Mouse (Mus musculus) heart, embryonic 14.5 days (tissue): ENCODE data around the gene Psmd4. TPM values are rescaled to one million over a fixed set of nuclear protein-coding genes. Genes with fewer than 3 reads are reported as not detected.

ENCODE experiments used
- ATAC-seq: fragments of 200-750 bp; cut with Nextera tagmentation; 2 replicates; pipeline ENCODE4 v1.8.0; 2017; ENCODE audit warnings: low read depth, moderate TSS enrichment; ENCODE audit not compliant: insufficient number of reproducible peaks, insufficient read depth, low FRiP score
- H3K27ac ChIP-seq, 2 experiments: fragments of 200-500 bp in 1 of 2; fragments of 300-500 bp in 1 of 2; sonication (generic) in 1 of 2; replicated peaks in 1 of 2; 2 replicates each; pipeline ENCODE4 v1.5.1; 2012 to 2014; ENCODE audit warnings: low read depth in 2 of 2, low read length in 2 of 2, control low read depth in 1 of 2, mild to moderate bottlenecking in 1 of 2, mixed read lengths in 1 of 2; ENCODE audit not compliant: control insufficient read depth in 1 of 2, insufficient read depth in 1 of 2
- H3K27me3 ChIP-seq: fragments of 300-500 bp; sonication (generic); 2 replicates; pipeline ENCODE4 v1.6.1; 2014; ENCODE audit warnings: mild to moderate bottlenecking, low read length, control low read depth; ENCODE audit not compliant: control insufficient read depth, insufficient read depth
- H3K36me3 ChIP-seq: fragments of 300-500 bp; sonication (generic); 2 replicates; pipeline ENCODE4 v1.6.1; 2014; ENCODE audit warnings: mild to moderate bottlenecking, control low read depth, low read length, mixed read lengths; ENCODE audit not compliant: control insufficient read depth, insufficient read depth
- H3K4me1 ChIP-seq, 2 experiments: fragments of 200-500 bp in 1 of 2; fragments of 300-500 bp in 1 of 2; sonication (generic) in 1 of 2; 2 replicates each; pipeline ENCODE4 v1.6.1; 2012 to 2014; ENCODE audit warnings: low read length in 2 of 2, control low read depth in 1 of 2, mixed read lengths in 1 of 2; ENCODE audit not compliant: control insufficient read depth in 2 of 2, insufficient read depth in 2 of 2
- H3K4me2 ChIP-seq: fragments of 300-500 bp; sonication (generic); 2 replicates; pipeline ENCODE4 v1.6.1; 2014; ENCODE audit warnings: mild to moderate bottlenecking, low read length
- H3K4me3 ChIP-seq, 2 experiments: fragments of 200-500 bp in 1 of 2; fragments of 300-500 bp in 1 of 2; sonication (generic) in 1 of 2; 2 replicates each; pipeline ENCODE4 v1.5.1; 2012 to 2014; ENCODE audit warnings: low read length in 2 of 2, mild to moderate bottlenecking in 2 of 2, control low read depth in 1 of 2, low read depth in 1 of 2, moderate library complexity in 1 of 2; ENCODE audit not compliant: control insufficient read depth in 1 of 2, insufficient read depth in 1 of 2
- H3K9ac ChIP-seq: fragments of 300-500 bp; sonication (generic); 2 replicates; pipeline ENCODE4 v1.6.1; 2014; ENCODE audit warnings: mild to moderate bottlenecking, low read length
- H3K9me3 ChIP-seq: fragments of 300-500 bp; sonication (generic); 2 replicates; pipeline ENCODE4 v1.6.1; 2016; ENCODE audit warnings: low read length, control low read depth; ENCODE audit not compliant: control insufficient read depth
- WGBS: fragments of 180-500 bp; shearing (Covaris S2); extraction: QIAGEN DNeasy Blood & Tissue Kit; methylation state at CpG from one replicate; pipeline ENCODE4 v1.1.7; 2014; 5-methylcytosine and 5-hydroxymethylcytosine counted together
- polyA plus RNA-seq: library from polyadenylated mRNA; unstranded; fragments of >200 nt; fragmentation: Nextera tagmentation; extraction: Ambion mirVana; gene quantifications from 2 replicates; pipeline ENCODE4 v1.2.1, GENCODE M21; 2014

Psmd4 gene
- polyA plus RNA-seq, 1 experiment from 2014 or later: 188 TPM

DNA sequence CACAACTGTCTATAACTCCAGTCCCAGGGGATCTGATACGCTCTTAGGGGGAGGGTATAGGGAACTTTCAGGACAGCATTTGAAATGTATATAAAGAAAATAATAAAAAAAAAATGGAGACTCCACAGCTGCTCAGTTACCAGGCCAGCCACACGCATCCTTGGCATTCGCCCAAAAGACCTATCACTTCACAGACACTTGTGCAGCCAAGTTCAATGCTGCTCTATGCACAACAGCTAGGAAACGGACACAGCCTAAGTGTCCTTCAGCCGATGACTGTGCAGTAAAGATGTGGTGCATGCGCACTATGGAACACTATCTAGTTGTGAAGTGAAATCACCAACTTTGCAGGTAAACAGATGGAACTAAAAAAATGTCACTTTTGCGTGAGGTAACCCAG, 13.9 kb upstream of the Psmd4 start:
- Histone ChIP-seq H3K36me3 (peaks cover 41% of the 10 kb centered on the region), H3K9ac (no peak overlapping the region; the same call in 1 of the 2 replicates), H3K27ac (peak overlapping the region; percentile 44 to 87; a peak in 3 of 4 replicates), H3K4me1 (peaks cover 16 to 33% of the 10 kb centered on the region in 2 experiments), H3K27me3 (no peaks in the 10 kb centered on the region), H3K4me2 (no peak overlapping the region), H3K9me3 (no peaks in the 10 kb centered on the region), H3K4me3 (no peak overlapping the region)
- no peak for ATAC-seq
- 56% methylated on average over 7 of the region's 7 CpGs for WGBS

DNA sequence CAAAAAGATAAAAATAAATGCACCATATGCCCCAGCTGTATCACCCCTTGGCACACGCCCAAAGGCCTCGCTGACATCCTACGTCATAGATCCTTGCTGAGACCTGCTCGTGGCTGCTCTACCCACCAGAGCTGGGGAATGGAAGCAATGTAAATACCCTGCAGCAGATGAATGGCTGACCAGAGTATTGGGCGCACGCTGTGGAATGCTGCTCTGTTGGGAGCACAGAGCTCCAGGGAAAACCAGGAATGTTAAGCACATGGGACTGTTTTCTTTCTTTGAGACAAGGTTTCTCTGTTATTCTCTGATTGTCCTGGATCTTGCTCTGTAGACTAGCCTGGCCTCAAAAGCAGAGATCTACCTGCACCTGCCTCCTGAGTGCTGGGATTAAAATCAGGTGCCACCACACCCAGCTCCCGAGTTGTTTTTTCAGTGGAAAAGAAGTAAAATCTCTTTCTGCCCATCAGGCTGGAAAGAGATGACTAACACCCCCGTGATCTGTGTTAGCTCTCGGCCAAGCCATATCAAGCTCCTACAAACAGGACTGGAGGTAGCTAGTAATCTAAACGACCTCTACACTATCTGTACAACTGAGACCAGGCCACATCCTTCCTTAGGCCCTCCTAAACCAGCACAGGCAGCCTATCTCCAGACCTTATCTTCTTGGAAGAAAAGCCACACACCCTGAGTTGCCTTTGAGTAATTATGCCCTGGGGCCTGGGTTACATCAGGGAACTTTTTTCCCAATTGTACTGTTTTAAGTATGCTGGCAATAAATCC, 12.3 kb upstream of the Psmd4 start:
- H3K27ac ChIP-seq: peak overlapping the region; percentile 74 to 87
- H3K36me3 ChIP-seq: peaks cover 25% of the 10 kb centered on the region
- H3K27me3 ChIP-seq: no peaks in the 10 kb centered on the region
- WGBS: 3% methylated on average over 10 of the region's 10 CpGs
- no peaks in the 10 kb centered on the region for H3K9me3 ChIP-seq
- no peak overlapping the region for H3K4me3 ChIP-seq
- peak overlapping the region; percentile 27; the same call in 1 of the 2 replicates for H3K9ac ChIP-seq
- peak; percentile 68 for ATAC-seq
- peak overlapping the region; percentile 39 for H3K4me2 ChIP-seq
- H3K4me1 ChIP-seq: peaks cover 16 to 33% of the 10 kb centered on the region in 2 experiments

DNA sequence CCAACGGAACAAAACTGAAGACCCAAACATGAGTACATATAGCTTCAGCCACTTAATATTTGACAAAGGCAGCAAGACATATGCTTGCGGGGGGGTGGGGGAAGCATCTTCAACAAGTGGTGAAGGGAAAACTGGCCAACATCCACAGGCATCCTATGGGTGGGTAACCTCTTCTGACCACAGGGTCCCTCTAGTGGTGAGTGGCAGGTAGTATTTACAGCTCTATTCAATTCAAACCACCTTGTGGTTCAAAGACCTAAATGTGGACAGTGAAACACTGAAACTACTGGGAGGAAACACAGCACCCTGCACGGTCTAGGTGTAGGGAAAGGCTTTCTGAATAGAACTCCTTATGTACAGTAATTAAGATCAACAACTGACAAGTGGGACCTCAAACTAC, 11.3 kb upstream of the Psmd4 start:
- H3K36me3 ChIP-seq: peaks cover 16% of the 10 kb centered on the region
- H3K4me1 ChIP-seq: peaks cover 16 to 33% of the 10 kb centered on the region in 2 experiments
- H3K9ac ChIP-seq: no peak overlapping the region
- WGBS: 34% methylated on average over 3 of the region's 3 CpGs
- no peak overlapping the region for H3K4me3 ChIP-seq
- 0 out of 4 replicates have a peak overlapping the region, but pooled peaks of 1 of the 2 experiments have one; percentile 44 for H3K27ac ChIP-seq
- no peak overlapping the region for H3K4me2 ChIP-seq
- no peaks in the 10 kb centered on the region for H3K27me3 ChIP-seq
- H3K9me3 ChIP-seq: no peaks in the 10 kb centered on the region
- no peak for ATAC-seq

DNA sequence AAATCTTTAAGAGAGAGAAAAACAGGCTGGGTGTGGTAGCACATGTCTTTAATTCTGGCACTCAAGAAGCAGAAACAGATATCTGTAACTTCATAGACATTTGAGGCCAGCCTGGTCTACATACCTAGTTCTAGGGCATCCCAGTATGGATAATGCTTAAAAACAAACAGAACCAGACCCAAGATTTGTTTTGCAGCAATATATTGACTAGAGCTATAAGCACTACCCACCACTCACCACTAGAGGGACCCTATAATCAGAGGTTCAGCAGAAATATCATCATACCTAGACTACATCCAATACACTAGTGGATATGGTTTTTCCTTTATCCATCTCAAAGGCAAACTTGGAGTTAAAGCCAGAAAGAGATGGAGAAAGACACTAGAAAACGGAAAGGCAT, 10.5 kb upstream of the Psmd4 start:
- Histone ChIP-seq H3K4me1 (peaks cover 16 to 33% of the 10 kb centered on the region in 2 experiments), H3K4me2 (no peak overlapping the region), H3K27ac (no peak overlapping the region), H3K9ac (no peak overlapping the region), H3K36me3 (peaks cover 8% of the 10 kb centered on the region), H3K27me3 (no peaks in the 10 kb centered on the region), H3K9me3 (no peaks in the 10 kb centered on the region), H3K4me3 (no peak overlapping the region)
- WGBS: 29% methylated on average over 1 of the region's 1 CpGs
- ATAC-seq: no peak

DNA sequence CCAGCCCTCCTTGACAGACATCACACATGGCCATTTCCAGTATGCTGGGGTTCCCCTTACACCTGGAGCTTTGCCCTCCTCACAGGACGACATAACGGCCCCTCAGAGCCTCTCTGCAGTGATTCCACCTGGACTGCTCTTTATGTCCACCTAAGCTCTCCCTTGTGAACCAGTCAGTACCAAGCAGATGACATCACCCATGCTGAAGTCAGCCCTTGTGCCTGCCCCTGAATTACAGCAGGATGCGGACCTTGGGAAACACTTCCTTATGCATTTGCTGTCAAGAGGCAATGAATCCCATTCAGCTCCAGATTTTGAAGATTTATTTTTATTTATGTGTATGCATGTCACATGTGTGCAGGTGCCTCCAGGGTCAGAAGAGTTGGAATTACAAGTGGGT, 5.5 kb upstream of the Psmd4 start:
- no peaks in the 10 kb centered on the region for H3K9me3 ChIP-seq
- no peak overlapping the region for H3K9ac ChIP-seq
- H3K4me3 ChIP-seq: no peak overlapping the region
- WGBS: 58% methylated on average over 3 of the region's 3 CpGs
- H3K27ac ChIP-seq: no peak overlapping the region
- H3K4me1 ChIP-seq: peaks cover 0 to 3% of the 10 kb centered on the region in 2 experiments; a peak in 1 of 4 replicates
- no peaks in the 10 kb centered on the region for H3K36me3 ChIP-seq
- ATAC-seq: no peak
- no peak overlapping the region for H3K4me2 ChIP-seq
- H3K27me3 ChIP-seq: no peaks in the 10 kb centered on the region

DNA sequence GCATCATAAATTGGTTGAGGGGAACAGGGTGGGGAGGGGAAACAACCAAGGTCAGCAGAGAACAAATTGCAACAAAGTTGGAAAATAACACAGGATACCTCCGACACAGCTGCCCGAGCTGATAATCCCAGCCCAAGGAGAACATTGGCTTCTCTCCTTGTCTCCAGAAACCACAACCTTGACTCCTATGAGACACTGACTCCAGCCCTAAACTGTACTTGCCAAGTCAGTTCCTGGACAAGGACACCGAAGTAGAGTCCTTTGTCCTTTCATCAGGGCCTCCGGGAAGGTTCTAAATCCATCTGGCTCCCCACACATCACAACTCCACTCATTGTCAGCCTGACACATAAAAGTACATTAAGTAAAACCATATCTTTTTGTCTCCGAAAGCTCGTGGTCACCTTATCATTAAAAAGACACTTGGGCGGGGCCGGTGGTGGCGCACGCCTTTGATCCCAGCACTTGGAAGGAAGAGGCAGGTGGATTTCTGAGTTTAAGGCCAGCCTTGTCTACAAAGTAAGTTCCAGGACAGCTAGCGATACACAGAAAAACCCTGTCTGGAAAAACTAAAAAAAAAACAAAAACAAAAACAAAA, 4.1 kb upstream of the Psmd4 start:
- 72% methylated on average over 11 of the region's 11 CpGs for WGBS
- H3K4me2 ChIP-seq: no peak overlapping the region
- no peaks in the 10 kb centered on the region for H3K36me3 ChIP-seq
- no peak overlapping the region for H3K27ac ChIP-seq
- H3K4me1 ChIP-seq: peaks cover 0 to 8% of the 10 kb centered on the region in 2 experiments; a peak in 2 of 4 replicates
- H3K9ac ChIP-seq: no peak overlapping the region
- H3K9me3 ChIP-seq: no peaks in the 10 kb centered on the region
- H3K4me3 ChIP-seq: no peak overlapping the region
- no peaks in the 10 kb centered on the region for H3K27me3 ChIP-seq
- ATAC-seq: no peak

DNA sequence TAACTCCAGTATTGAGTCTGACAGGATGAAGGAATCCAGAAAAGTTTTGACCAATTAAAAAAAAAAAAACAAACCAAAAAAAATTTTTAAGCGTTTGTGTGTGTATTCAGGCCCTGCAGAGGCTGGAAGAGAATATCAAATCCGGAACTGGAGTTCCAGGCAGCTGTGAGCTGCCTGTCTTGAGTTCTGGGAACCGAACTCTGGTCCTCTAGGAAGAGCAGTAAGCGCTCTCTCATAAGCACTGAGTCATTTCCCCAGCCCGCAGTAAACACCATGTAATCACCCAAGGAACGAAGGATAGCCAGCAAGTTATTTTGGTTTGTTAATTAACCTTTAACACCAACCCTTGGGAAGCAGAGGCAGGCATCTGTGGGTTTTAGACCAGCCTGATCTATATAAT, 837 bp upstream of the Psmd4 start:
- H3K27ac ChIP-seq: no peak overlapping the region
- no peak for ATAC-seq
- peaks cover 15% of the 10 kb centered on the region for H3K36me3 ChIP-seq
- no peak overlapping the region for H3K4me2 ChIP-seq
- no peak overlapping the region for H3K4me3 ChIP-seq
- no peak overlapping the region for H3K9ac ChIP-seq
- peaks cover 0 to 12% of the 10 kb centered on the region in 2 experiments; a peak in 2 of 4 replicates for H3K4me1 ChIP-seq
- 67% methylated on average over 6 of the region's 6 CpGs for WGBS
- H3K9me3 ChIP-seq: no peaks in the 10 kb centered on the region
- no peaks in the 10 kb centered on the region for H3K27me3 ChIP-seq
